Mouse (Mus musculus): ENCODE measurements around the gene Olfr790.

GRCm38 (mm10) chr10:129538862-129539261 is 40.6 kb downstream of the Olfr790 start, which contains the start of gene Olfr792:
- TF ChIP-seq CTCF (IDR thresholded peaks at IDR 0.05; ENCODE audit: borderline replicate concordance, insufficient read depth, low read length) (no peak), POLR2A (IDR thresholded peaks at IDR 0.05; ENCODE audit: low read depth, low read length) (no peak)

All from embryonic fibroblast, embryonic 13.5 days (primary cell).